Mouse (Mus musculus) kidney, embryonic 15.5 days (tissue): Measurements from ENCODE around the gene Gm10073. TPM values are rescaled to one million over a fixed set of nuclear protein-coding genes. Genes with fewer than 3 reads are reported as not detected.

Experiments used
- ATAC-seq: fragments of 200-750 bp; cut with Nextera tagmentation; replicated peaks from 2 replicates; pipeline ENCODE4 v1.8.0; 2017; ENCODE audit warnings: moderate TSS enrichment; ENCODE audit not compliant: low FRiP score
- H3K27ac ChIP-seq: fragments of 300-500 bp; sonication (generic); 2 replicates; pipeline ENCODE4 v1.5.1; 2015; ENCODE audit warnings: mild to moderate bottlenecking, inconsistent platforms
- H3K27me3 ChIP-seq: fragments of 300-500 bp; sonication (generic); 2 replicates; pipeline ENCODE4 v1.6.1; 2015; ENCODE audit warnings: inconsistent platforms
- H3K36me3 ChIP-seq: fragments of 300-500 bp; sonication (generic); 2 replicates; pipeline ENCODE4 v1.6.1; 2015; ENCODE audit warnings: inconsistent platforms
- H3K4me1 ChIP-seq: fragments of 300-500 bp; sonication (generic); 2 replicates; pipeline ENCODE4 v1.6.1; 2015; ENCODE audit warnings: inconsistent platforms
- H3K4me2 ChIP-seq: fragments of 300-500 bp; sonication (generic); 2 replicates; pipeline ENCODE4 v1.6.1; 2015; ENCODE audit warnings: moderate library complexity, mild to moderate bottlenecking, inconsistent platforms
- H3K4me3 ChIP-seq: fragments of 300-500 bp; sonication (generic); replicated peaks from 2 replicates; pipeline ENCODE4 v1.5.1; 2015; ENCODE audit warnings: mild to moderate bottlenecking, inconsistent platforms
- H3K9ac ChIP-seq: fragments of 300-500 bp; sonication (generic); 2 replicates; pipeline ENCODE4 v1.6.1; 2015; ENCODE audit warnings: mild to moderate bottlenecking, inconsistent platforms
- H3K9me3 ChIP-seq: fragments of 300-500 bp; sonication (generic); replicated peaks from 2 replicates; pipeline ENCODE4 v1.6.1; 2016; ENCODE audit warnings: inconsistent platforms
- WGBS: fragments of 180-500 bp; shearing (Covaris S2); methylation state at CpG from one replicate; pipeline ENCODE4 v1.1.7; 2015; ENCODE audit warnings: mixed read lengths; 5-methylcytosine and 5-hydroxymethylcytosine counted together
- polyA plus RNA-seq: library from polyadenylated mRNA; unstranded; fragments of >200 nt; fragmentation: Nextera tagmentation; extraction: Ambion mirVana; gene quantifications from 2 replicates; pipeline ENCODE4 v1.2.1, GENCODE M21; 2015

The Gm10073 gene
- polyA plus RNA-seq, 1 experiment from 2014 or later: 9.9 TPM

GRCm38 (mm10) chr8:106541002-106541401 lies 32.3 kb downstream of the Gm10073 start:
- ATAC-seq: no peak
- no peak overlapping the region for H3K4me2 ChIP-seq
- H3K4me1 ChIP-seq: no peaks in the 10 kb centered on the region
- H3K27ac ChIP-seq: no peak overlapping the region
- no peaks in the 10 kb centered on the region for H3K9me3 ChIP-seq
- WGBS: 71% methylated on average over 11 of the region's 11 CpGs
- H3K4me3 ChIP-seq: no peak overlapping the region
- no peaks in the 10 kb centered on the region for H3K27me3 ChIP-seq
- no peak overlapping the region for H3K9ac ChIP-seq
- peaks cover 50% of the 10 kb centered on the region for H3K36me3 ChIP-seq

- H3K4me2 ChIP-seq: no peak overlapping the region
- H3K27ac ChIP-seq: no peak overlapping the region
- no peak overlapping the region for H3K4me3 ChIP-seq
- 34% methylated on average over 5 of the region's 5 CpGs for WGBS
- no peaks in the 10 kb centered on the region for H3K9me3 ChIP-seq
- H3K36me3 ChIP-seq: peaks cover 32% of the 10 kb centered on the region
- H3K27me3 ChIP-seq: no peaks in the 10 kb centered on the region
- no peak overlapping the region for H3K9ac ChIP-seq
- no peaks in the 10 kb centered on the region for H3K4me1 ChIP-seq
- ATAC-seq: no peak
These were observed 34.1 kb downstream of the Gm10073 start for GRCm38 (mm10) chr8:106539193-106539592.

GRCm38 (mm10) chr8:106535448-106535847 lies 37.8 kb downstream of the Gm10073 start:
- 72% methylated on average over 4 of the region's 4 CpGs for WGBS
- Histone ChIP-seq H3K27me3 (no peaks in the 10 kb centered on the region), H3K4me1 (0 out of 2 replicates have a peak, but pooled peaks cover 3% of the 10 kb centered on the region), H3K27ac (no peak overlapping the region), H3K36me3 (peaks cover 14% of the 10 kb centered on the region), H3K9me3 (0 out of 2 replicates have a peak, but pooled peaks cover 2% of the 10 kb centered on the region), H3K9ac (no peak overlapping the region), H3K4me3 (no peak overlapping the region), H3K4me2 (no peak overlapping the region)
- no peak for ATAC-seq

- 0 out of 2 replicates have a peak, but pooled peaks cover 3% of the 10 kb centered on the region for H3K9me3 ChIP-seq
- H3K4me3 ChIP-seq: no peak overlapping the region
These were observed 38.8 kb downstream of the Gm10073 start for GRCm38 (mm10) chr8:106534449-106534848.

GRCm38 (mm10) chr8:106533709-106534108 lies 39.6 kb downstream of the Gm10073 start:
- H3K4me2 ChIP-seq: no peak overlapping the region
- H3K4me3 ChIP-seq: no peak overlapping the region
- no peak overlapping the region for H3K9ac ChIP-seq
- peaks cover 13% of the 10 kb centered on the region for H3K36me3 ChIP-seq
- WGBS: 78% methylated on average over 7 of the region's 7 CpGs
- no peaks in the 10 kb centered on the region for H3K27me3 ChIP-seq
- ATAC-seq: no peak
- no peak overlapping the region for H3K27ac ChIP-seq
- 0 out of 2 replicates have a peak, but pooled peaks cover 5% of the 10 kb centered on the region for H3K4me1 ChIP-seq
- 0 out of 2 replicates have a peak, but pooled peaks cover 3% of the 10 kb centered on the region for H3K9me3 ChIP-seq

More at GRCm38 (mm10) chr8:106534449-106534848, 38.8 kb downstream of the Gm10073 start:
- ATAC-seq: no peak
- Histone ChIP-seq H3K36me3 (peaks cover 13% of the 10 kb centered on the region), H3K27ac (no peak overlapping the region), H3K9ac (no peak overlapping the region), H3K27me3 (no peaks in the 10 kb centered on the region), H3K4me1 (0 out of 2 replicates have a peak, but pooled peaks cover 3% of the 10 kb centered on the region), H3K4me2 (no peak overlapping the region)
- 40% methylated on average over 6 of the region's 6 CpGs for WGBS

- Histone ChIP-seq H3K4me3 (no peak overlapping the region), H3K27me3 (no peaks in the 10 kb centered on the region), H3K9me3 (0 out of 2 replicates have a peak, but pooled peaks cover 3% of the 10 kb centered on the region), H3K27ac (no peak overlapping the region), H3K4me2 (no peak overlapping the region), H3K4me1 (0 out of 2 replicates have a peak, but pooled peaks cover 8% of the 10 kb centered on the region), H3K9ac (no peak overlapping the region), H3K36me3 (0 out of 2 replicates have a peak, but pooled peaks cover 7% of the 10 kb centered on the region)
- no peak for ATAC-seq
- WGBS: 84% methylated on average over 4 of the region's 4 CpGs
These were observed 42.7 kb downstream of the Gm10073 start for GRCm38 (mm10) chr8:106530566-106530965.

GRCm38 (mm10) chr8:106529885-106530482 lies 43.3 kb downstream of the Gm10073 start:
- Histone ChIP-seq H3K27me3 (no peaks in the 10 kb centered on the region), H3K4me1 (0 out of 2 replicates have a peak, but pooled peaks cover 8% of the 10 kb centered on the region), H3K36me3 (0 out of 2 replicates have a peak, but pooled peaks cover 7% of the 10 kb centered on the region), H3K4me2 (no peak overlapping the region), H3K9ac (no peak overlapping the region), H3K4me3 (no peak overlapping the region), H3K27ac (no peak overlapping the region), H3K9me3 (0 out of 2 replicates have a peak, but pooled peaks cover 3% of the 10 kb centered on the region)
- 97% methylated on average over 10 of the region's 10 CpGs for WGBS
- ATAC-seq: no peak

- Histone ChIP-seq H3K4me3 (no peak overlapping the region), H3K4me1 (0 out of 2 replicates have a peak, but pooled peaks cover 7% of the 10 kb centered on the region), H3K27ac (no peak overlapping the region), H3K4me2 (no peak overlapping the region), H3K36me3 (0 out of 2 replicates have a peak, but pooled peaks cover 7% of the 10 kb centered on the region), H3K9me3 (0 out of 2 replicates have a peak, but pooled peaks cover 3% of the 10 kb centered on the region), H3K9ac (no peak overlapping the region), H3K27me3 (no peaks in the 10 kb centered on the region)
- no peak for ATAC-seq
- WGBS: 72% methylated on average over 9 of the region's 9 CpGs
These were observed 44.5 kb downstream of the Gm10073 start for GRCm38 (mm10) chr8:106528596-106529249.

- WGBS: 83% methylated on average over 9 of the region's 9 CpGs
- ATAC-seq: no peak
- H3K36me3 ChIP-seq: 0 out of 2 replicates have a peak, but pooled peaks cover 7% of the 10 kb centered on the region
These were observed 45.8 kb downstream of the Gm10073 start for GRCm38 (mm10) chr8:106527241-106528036.

GRCm38 (mm10) chr8:106526725-106527124 lies 46.5 kb downstream of the Gm10073 start:
- H3K4me1 ChIP-seq: 0 out of 2 replicates have a peak, but pooled peaks cover 10% of the 10 kb centered on the region
- H3K4me3 ChIP-seq: no peak overlapping the region
- H3K4me2 ChIP-seq: no peak overlapping the region
- no peak overlapping the region for H3K9ac ChIP-seq
- no peak for ATAC-seq
- H3K9me3 ChIP-seq: 0 out of 2 replicates have a peak, but pooled peaks cover 3% of the 10 kb centered on the region
- H3K36me3 ChIP-seq: 0 out of 2 replicates have a peak, but pooled peaks cover 7% of the 10 kb centered on the region
- no peak overlapping the region for H3K27ac ChIP-seq
- no peaks in the 10 kb centered on the region for H3K27me3 ChIP-seq
- 60% methylated on average over 6 of the region's 6 CpGs for WGBS

More at GRCm38 (mm10) chr8:106527241-106528036, 45.8 kb downstream of the Gm10073 start:
- Histone ChIP-seq H3K4me1 (0 out of 2 replicates have a peak, but pooled peaks cover 7% of the 10 kb centered on the region), H3K27ac (no peak overlapping the region), H3K9me3 (0 out of 2 replicates have a peak, but pooled peaks cover 3% of the 10 kb centered on the region), H3K9ac (no peak overlapping the region), H3K4me3 (no peak overlapping the region), H3K27me3 (no peaks in the 10 kb centered on the region), H3K4me2 (no peak overlapping the region)
